ENCODE assay signal across 24 mouse cellular contexts in the genomic region with DNA sequence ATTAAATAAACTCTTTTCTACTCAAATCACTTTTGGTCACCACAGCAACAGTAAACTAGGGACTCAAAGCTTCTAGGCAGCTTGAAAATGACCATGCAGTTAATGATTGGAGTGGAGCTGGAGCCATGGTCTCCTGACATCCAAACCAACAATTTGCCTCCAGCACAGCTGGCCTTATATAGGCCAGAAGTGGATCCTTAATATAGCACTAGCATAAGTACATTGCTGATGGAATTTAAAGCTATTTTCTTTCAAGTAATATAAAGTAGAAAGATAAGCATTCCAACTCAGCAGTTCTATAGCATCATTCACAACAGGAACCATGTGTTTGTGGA.
DNase-seq lines count a peak whose midpoint lies in the region; ATAC-seq and TF ChIP-seq lines count a peak whose summit lies in the region.
"Had no signal": no experiment of that assay in that cellular context is flagged by ENCODE, and none has a peak within 500 bp of the region (broad histone marks: within the 10 kb centered on the region; RNA-seq: fewer than 3 reads in every experiment).

No protein-coding gene starts in this region.

- H3K36me3 ChIP-seq in kidney, embryonic 14.5 days (ENCODE audit: control insufficient read depth, insufficient read depth, low read length) = no peaks in the 10 kb centered on the region
- no peaks in the 10 kb centered on the region for H3K36me3 ChIP-seq in lung, embryonic 14.5 days (ENCODE audit: insufficient read depth)
- H3K36me3 ChIP-seq in intestine, embryonic 16.5 days (ENCODE audit: control insufficient read depth, insufficient read depth, low read length) = no peaks in the 10 kb centered on the region
- H3K36me3 ChIP-seq: G1E; heart, embryonic 13.5 days; liver, embryonic 15.5 days had no signal

- H3K9me3 ChIP-seq in kidney, embryonic 14.5 days (ENCODE audit: control insufficient read depth, low read length) = no peaks in the 10 kb centered on the region
- no peaks in the 10 kb centered on the region for H3K9me3 ChIP-seq in lung, embryonic 14.5 days (ENCODE audit: low read depth, low read length)
- H3K9me3 ChIP-seq in intestine, embryonic 16.5 days (ENCODE audit: control insufficient read depth, low read length) = no peaks in the 10 kb centered on the region
- H3K9me3 ChIP-seq: forebrain, embryonic 13.5 days; heart, embryonic 13.5 days; liver, embryonic 15.5 days had no signal

- H3K4me2 ChIP-seq in kidney, embryonic 14.5 days (replicated peaks; ENCODE audit: low read depth, low read length) = no peak overlapping the region
- H3K4me2 ChIP-seq in lung, embryonic 14.5 days = no peak overlapping the region
- no peak overlapping the region for H3K4me2 ChIP-seq in intestine, embryonic 16.5 days (ENCODE audit: low read depth, low read length)
- H3K4me2 ChIP-seq: forebrain, embryonic 13.5 days; heart, embryonic 13.5 days; hindbrain, embryonic 14.5 days; liver, embryonic 15.5 days; midbrain, embryonic 11.5 days had no signal

- 0 out of 2 replicates have a peak, but pooled peaks cover under 1% of the 10 kb centered on the region for H3K4me1 ChIP-seq in kidney, embryonic 14.5 days (ENCODE audit: control insufficient read depth, insufficient read depth, low read length)
- 0 out of 2 replicates have a peak, but pooled peaks cover 4% of the 10 kb centered on the region for H3K4me1 ChIP-seq in lung, embryonic 14.5 days (ENCODE audit: insufficient read depth)
- peaks cover 8% of the 10 kb centered on the region; the same call in 1 of the 2 replicates for H3K4me1 ChIP-seq in intestine, embryonic 16.5 days (ENCODE audit: control insufficient read depth, insufficient read depth, low read length)
- H3K4me1 ChIP-seq: liver, embryonic 15.5 days had no signal

- no peaks in the 10 kb centered on the region for H3K27me3 ChIP-seq in kidney, embryonic 14.5 days (ENCODE audit: control insufficient read depth, insufficient read depth, low read length)
- no peaks in the 10 kb centered on the region for H3K27me3 ChIP-seq in lung, embryonic 14.5 days (ENCODE audit: insufficient read depth, low read length)
- H3K27me3 ChIP-seq in intestine, embryonic 16.5 days (replicated peaks; ENCODE audit: control insufficient read depth, insufficient read depth, low read length) = no peaks in the 10 kb centered on the region
- H3K27me3 ChIP-seq: forebrain, embryonic 13.5 days; heart, embryonic 13.5 days; liver, embryonic 15.5 days had no signal

- no peak overlapping the region for H3K4me3 ChIP-seq in kidney, embryonic 14.5 days (ENCODE audit: low read length)
- no peak overlapping the region for H3K4me3 ChIP-seq in lung, embryonic 14.5 days (ENCODE audit: low read depth, low read length)
- H3K4me3 ChIP-seq in intestine, embryonic 16.5 days (ENCODE audit: low read length) = no peak overlapping the region
- H3K4me3 ChIP-seq: forebrain, embryonic 13.5 days; heart, embryonic 13.5 days; liver, embryonic 15.5 days had no signal

- H3K27ac ChIP-seq in kidney, embryonic 14.5 days (ENCODE audit: low read depth, low read length) = 0 out of 2 replicates have a peak overlapping the region, but pooled peaks have one; percentile 47
- H3K27ac ChIP-seq in lung, embryonic 14.5 days (ENCODE audit: low read depth) = peak overlapping the region; percentile 21; the same call in 1 of the 2 replicates
- H3K27ac ChIP-seq in intestine, embryonic 16.5 days (ENCODE audit: low read length) = peak overlapping the region; percentile 57; the same call in 1 of the 2 replicates
- H3K27ac ChIP-seq: forebrain, embryonic 13.5 days; heart, embryonic 13.5 days; hindbrain, embryonic 14.5 days; liver, embryonic 15.5 days had no signal

- TF ChIP-seq CTCF in lung, embryonic 14.5 days (IDR thresholded peaks at IDR 0.05; ENCODE audit: low read depth) = no peak

- peak; percentile 55; the same call in 1 of the 2 replicates for ATAC-seq in kidney, embryonic 14.5 days (ENCODE audit: low FRiP score, low TSS enrichment)
- no peak; the same call in 1 of the 2 replicates for ATAC-seq in lung, embryonic 14.5 days (ENCODE audit: insufficient read depth)
- ATAC-seq in intestine, embryonic 16.5 days = peak; percentile 61
- ATAC-seq: forebrain, embryonic 13.5 days; midbrain, embryonic 16.5 days had no signal

- H3K9ac ChIP-seq in kidney, embryonic 14.5 days (ENCODE audit: low read depth, low read length) = no peak overlapping the region
- H3K9ac ChIP-seq in lung, embryonic 14.5 days = no peak overlapping the region
- no peak overlapping the region for H3K9ac ChIP-seq in intestine, embryonic 16.5 days (ENCODE audit: low read depth, low read length)
- H3K9ac ChIP-seq: forebrain, embryonic 13.5 days; heart, embryonic 13.5 days; hindbrain, embryonic 14.5 days; liver, embryonic 15.5 days had no signal

- DNase-seq in kidney, adult 18-20 months = no peak
- DNase-seq in lung, embryonic 14.5 days = no peak
- no peak for DNase-seq in lung, adult 18-20 months
- no peak for DNase-seq in spleen, postnatal 14 days (ENCODE audit: low spot score in 2 of 2)
- DNase-seq in spleen, postnatal 10 days (ENCODE audit: low spot score in 2 of 2) = no peak
- DNase-seq: adrenal gland, postnatal 10 days; cerebellum, adult 8-10 months; cerebellum, postnatal 25 days; gastrocnemius, postnatal 10 days; heart, postnatal 10 days; liver; right cerebral cortex, adult 18-20 months; spleen, adult 18-20 months; thymus, adult 18-20 months; thymus, postnatal 25 days had no signal
